Mouse (Mus musculus) brain, adult 2 months (tissue): ENCODE data around the gene Hist2h2aa2.
A peak's percentile ranks its signal among the peaks of the same experiment; 100 is the strongest.
"Not testable (repeated sequence)": the region's sequence is repeated elsewhere in the genome, so short reads cannot be mapped to it uniquely, and the experiment has no call there.

ENCODE experiments used
- DNase-seq: peaks from one replicate; pipeline ENCODE4 v3.0.0; 2011; ENCODE audit warnings: low read depth, low spot score

Gene Hist2h2aa2

DNA sequence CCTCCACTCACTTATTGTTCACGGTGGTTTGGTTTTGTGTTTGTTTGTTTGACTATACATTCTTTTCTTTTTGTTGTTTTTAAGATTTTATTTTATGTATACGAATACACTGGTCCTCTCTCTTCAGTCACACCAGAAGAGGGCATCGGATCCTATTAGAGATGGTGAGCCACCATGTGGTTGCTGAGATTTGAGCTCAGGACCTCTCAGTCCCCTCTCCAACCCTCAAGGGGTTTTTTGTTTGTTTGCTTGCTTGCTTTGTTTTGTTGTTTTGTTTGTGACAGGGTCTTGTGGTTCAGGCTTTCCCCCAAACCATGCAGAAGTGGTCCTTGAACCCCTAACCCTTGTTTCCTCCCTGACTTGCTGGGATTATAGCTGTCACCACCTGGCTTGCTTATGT is 21.5 kb upstream of the Hist2h2aa2 start:
- DNase-seq: peak; percentile 40

DNA sequence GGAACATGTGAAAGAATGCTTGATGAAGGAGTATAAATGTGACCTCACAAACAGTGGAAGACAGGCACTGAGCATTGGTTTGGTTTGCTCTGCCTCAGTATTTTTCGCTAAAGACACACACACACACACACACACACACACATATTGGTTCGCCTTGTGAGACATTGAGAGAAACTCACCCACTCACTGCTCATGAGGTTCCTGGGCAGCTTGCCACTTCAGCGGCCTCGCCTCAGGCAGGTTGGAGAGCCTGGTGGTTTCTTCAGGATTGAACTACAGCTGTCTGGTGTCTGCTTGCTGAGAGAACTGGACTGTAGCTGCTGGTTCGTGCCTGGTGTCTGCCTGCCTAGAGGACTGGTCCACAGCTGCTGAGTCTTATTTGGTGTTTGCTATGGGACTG is 20.1 kb upstream of the Hist2h2aa2 start:
- DNase-seq: peak; percentile 43

DNA sequence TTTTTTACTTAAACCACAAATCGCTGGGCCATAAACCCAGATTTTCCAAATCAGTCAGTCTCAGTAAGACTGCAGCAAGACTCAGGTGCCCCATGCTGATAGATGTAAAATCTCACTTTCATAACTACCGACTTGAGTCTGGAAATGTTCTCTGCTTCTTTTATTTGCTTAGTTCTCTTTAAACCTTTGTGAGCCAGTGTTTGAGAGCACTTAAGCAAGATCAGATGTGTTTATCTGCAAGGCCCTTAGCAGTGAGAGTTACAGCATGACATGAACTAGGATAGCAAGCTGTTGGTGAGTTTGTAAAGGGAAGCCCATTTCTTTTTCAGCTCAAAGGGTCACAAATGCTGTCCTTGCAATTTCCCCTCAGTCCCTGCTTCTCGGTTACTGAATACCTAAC is 17.1 kb upstream of the Hist2h2aa2 start:
- no peak for DNase-seq

DNA sequence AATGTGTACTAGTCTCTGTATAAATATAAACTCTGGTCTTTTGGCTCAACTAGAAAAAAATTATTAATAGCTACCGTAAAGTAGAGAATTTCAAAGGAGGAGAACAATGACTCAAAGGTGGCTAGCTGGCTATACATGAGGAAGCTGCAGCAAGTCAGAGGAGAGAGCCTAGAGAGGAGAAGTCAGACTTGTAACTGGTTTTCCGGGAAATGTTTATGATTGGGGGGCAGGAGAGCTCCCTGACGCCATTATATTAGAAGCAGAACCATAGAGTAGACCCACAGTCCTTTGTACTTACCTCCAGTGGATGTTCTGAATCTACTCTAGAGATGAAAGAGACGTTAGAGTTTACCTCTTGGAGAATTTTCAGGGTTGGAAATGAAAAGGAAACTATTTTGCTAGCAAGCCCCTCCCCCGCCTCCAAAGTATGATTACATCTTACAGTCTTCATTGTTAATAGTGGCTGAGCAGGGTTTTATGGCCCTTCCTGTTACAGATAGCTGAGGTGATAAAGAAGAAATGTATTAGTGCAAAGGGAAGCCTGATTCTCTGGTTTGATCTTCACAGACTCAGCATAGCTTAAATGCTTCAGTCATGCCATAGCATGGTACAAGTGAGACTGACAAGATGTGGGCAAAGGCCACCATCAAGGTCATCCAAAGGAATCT is 16.0 kb upstream of the Hist2h2aa2 start:
- no peak for DNase-seq

DNA sequence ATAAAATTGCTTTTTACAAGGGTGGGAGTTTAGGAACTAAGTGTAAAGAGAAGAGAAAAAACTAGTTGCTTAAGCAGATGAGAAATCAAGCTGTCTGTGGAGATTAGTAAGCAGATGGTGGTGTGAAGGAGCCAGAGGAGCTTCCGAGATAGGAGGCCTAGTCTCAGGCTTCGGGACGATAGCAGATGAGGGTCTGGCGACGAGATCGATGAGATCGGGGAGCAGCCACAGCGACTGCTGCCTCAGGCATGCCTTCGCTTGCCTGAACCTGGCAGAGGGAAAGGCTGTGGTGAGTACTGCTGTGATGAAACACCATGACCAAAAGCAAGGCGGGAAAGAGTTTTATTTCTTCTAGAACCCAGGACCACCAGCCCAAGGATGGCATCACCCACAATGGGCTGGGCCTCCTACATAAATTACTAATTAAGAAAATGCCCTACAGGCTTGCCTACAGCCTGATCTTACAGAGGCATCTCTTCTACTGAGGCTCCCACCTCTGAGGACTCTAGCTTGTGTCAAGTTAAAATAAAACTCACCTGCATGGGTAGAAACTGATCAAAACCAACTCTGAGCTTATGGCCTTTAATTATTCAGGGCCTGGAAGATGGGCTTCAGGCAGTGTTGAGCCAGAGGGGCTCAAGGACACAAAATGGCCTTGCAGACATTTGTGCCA is 14.7 kb upstream of the Hist2h2aa2 start:
- DNase-seq: peak; percentile 58

DNA sequence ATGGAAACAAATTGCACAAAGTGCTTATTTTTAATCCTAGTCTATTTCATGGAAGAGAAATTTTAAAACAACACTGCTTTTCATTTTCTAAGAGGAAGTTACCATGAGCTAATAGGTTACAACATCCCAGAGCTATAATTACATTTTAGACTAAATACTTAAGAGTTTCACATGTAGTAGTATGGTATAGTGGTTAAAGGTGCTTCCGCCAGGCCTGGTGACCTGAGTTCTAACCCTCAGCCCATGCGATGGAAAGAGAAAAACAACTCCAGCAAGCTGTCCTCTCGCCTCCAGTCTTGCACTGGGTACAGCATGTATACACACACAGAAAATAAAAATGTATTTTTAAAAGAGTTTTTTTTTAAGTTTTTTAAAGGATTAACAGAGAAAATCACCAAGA is 11.7 kb upstream of the Hist2h2aa2 start:
- no peak for DNase-seq

DNA sequence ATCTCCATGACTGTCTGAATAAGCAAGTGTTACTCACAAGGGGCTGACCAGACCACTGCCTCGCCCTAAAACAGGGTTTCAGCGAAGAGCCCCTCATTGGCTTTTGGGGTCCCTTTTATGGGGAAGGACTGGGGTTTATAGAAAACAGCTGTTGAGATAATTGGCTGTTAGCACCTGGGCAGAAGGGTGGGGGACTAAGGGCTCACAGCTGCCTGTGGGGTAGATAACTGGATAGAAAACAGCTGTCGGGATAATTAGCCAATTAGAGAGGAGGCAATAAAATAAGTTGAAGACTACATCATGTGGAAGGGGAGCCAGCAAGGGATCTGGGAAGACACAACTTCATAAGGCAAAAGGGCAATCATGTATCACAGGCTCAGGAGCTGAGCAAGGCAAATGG is 10.8 kb upstream of the Hist2h2aa2 start:
- no peak for DNase-seq

DNA sequence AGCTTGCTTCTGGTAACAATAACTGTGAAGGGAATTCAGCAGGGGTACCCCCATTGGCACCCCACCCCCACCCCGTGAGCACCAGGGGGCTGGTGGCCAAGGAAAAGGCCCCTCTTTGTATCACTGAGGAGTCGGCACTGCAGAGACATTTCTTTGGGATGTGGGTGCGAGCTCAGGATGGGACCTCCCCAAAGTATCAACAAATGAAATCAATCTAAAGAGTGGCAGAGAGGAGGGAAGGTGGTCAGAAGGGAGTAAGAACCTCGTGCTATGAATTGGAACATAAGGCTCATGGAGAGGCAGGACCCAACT is 8.9 kb upstream of the Hist2h2aa2 start:
- no peak for DNase-seq

DNA sequence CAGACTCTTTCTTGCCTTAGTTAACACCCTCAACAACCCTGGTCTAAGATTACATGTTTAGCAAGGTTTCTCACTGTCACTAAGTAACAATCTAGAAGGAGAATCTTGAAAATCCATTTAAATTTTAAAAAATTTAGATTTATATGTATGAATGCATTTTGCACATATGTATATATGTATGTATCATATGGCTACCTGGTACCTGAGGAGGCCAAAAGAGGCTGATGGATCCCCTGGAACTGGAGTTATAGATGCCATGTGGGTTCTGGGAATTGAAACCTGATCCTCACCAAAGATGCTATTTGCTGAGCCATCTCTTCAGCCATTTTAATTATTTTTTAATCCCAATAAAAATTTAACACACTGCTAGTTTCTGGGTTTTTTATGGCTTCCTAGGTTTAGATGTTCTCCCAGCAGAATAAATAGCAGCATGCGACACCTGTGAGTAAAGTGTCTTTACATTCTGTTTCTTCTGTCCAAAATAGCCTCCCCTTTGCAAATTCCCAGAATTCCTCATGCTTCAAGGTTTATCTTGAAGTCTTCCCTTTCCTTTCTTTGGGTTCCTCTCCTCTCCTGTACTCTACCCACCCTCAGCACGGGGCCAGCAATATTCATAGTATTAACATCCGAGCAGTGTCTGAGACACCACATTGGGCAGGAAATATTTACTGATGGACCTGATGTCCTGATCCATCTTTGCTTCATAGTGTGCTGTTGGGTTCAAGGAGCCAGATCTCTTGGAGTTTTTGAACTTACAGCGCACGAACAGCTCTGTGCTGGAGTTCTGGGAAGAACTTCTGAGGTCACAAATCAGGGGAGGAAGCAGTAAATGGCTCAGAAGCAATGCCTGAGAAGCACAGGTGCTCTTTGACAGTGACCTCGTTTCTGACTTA is 8.3 kb upstream of the Hist2h2aa2 start:
- no peak for DNase-seq

DNA sequence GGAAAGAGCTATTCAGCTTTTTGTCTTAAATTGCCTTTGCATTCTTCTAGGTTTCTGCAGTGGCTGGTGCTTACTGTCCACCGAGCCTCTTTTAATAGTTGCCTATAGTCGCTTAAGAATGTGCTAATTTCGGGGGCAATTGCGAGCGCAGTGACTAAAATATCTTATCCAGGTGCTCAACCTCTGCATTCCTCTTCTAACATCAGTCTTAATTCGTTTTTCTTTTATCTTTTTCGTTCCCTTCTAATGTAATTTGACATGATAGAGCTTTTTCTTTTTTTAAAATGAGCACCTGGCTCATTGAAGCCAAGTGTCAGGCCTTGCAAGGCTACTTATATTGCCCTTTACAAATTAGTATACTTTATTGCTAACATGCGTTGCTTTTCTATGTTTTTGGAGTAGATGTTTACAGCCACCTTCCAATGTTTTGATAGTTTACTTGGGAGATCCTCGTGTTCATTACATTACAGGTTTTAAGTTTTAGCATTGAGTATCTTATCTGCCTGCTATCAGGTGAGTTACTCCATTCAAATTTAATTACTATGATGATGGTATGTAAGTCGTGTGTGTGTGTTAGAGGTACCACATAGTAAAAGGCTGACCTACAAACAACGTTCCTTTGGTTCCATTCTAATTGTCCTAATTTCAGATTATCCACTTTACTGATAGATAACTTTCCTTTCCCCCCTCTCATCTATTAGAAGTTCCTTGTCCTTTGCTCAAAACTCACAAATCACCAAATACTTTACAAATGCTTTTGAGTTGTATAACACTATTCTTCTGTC is 7.5 kb upstream of the Hist2h2aa2 start:
- no peak for DNase-seq

DNA sequence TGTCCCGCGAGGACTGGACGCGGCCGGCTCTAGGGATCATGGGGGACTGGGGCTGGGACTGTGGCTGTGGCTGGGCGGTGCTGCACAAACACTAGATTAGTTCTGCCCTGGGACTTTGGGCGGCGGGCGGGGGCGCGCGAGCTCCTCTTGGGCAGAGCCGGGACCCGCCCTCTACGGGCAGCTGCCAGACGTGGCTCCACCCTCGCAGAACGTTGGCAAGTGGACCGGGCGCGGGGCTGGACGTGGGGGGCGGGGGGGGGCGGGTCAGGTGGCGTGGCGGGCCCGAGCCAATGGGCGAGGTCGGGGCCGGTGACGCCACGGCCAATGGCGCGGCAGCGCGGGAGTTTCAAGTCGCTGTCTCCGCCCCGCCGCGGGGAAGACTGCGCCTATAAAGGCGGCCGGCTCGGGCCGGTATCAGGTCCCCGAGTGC is 6.4 kb upstream of the Hist2h2aa2 start, which contains the start of gene Hist2h3c1:
TSS of gene Hist2h3c1 (plus strand) at position 259 of the 430 bp plus-strand sequence.
- not testable (repeated sequence) for DNase-seq

DNA sequence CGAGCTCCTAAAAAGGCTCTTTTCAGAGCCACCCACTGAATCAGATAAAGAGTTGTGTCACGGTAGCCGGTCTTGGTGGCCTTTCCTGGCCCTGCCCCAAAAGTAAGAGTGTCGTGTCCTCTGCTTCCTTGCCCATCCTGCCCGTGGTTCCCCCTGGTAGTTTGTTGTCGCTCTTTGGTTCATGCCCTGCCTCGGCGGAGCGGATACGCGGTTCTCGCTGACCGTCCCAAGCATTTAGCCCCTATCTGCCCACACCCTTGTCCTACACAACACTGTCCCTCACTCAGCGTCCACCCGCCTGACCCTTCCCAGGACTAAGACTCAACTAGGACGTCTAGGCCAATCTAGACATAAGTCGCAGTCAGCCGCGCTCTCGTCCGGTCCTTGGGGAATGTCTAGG is 5.9 kb upstream of the Hist2h2aa2 start:
- DNase-seq: not testable (repeated sequence)

DNA sequence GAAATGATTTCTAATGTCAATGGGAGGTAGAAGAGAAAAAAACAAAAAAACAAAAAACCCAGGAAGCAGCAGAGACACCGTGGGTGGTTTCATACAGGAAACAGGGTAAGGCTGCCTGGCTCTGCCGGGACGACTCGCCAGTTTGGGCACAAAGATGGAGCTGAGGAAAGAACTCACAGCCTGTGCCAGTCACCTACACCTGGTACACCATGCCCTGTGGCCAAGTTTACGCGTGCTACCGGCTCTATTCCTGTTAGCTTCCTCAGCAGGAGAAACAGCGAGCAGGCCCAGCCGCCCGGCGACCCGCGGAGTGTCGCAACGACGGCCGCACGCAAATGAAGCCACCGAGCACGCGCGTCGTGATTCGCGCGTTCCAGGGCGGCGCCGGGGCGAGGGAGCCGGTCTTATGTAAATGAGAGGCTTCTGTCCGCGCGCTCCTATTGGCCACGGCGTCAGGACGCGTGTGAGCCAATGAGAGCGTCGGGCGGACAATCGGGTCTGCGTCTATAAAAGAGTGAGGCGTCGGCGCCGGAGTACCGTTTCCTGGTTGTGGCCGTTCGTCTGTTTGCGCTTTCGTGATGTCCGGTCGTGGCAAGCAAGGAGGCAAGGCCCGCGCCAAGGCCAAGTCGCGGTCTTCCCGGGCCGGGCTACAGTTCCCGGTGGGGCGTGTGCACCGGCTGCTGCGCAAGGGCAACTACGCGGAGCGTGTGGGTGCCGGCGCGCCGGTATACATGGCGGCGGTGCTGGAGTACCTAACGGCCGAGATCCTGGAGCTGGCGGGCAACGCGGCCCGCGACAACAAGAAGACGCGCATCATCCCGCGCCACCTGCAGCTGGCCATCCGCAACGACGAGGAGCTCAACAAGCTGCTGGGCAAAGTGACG is 5.2 kb upstream of the Hist2h2aa2 start, which contains the start of gene Hist2h2aa1:
TSS of gene Hist2h2aa1 (plus strand) at position 495 of the 884 bp plus-strand sequence.
- peak; percentile 91 for DNase-seq

DNA sequence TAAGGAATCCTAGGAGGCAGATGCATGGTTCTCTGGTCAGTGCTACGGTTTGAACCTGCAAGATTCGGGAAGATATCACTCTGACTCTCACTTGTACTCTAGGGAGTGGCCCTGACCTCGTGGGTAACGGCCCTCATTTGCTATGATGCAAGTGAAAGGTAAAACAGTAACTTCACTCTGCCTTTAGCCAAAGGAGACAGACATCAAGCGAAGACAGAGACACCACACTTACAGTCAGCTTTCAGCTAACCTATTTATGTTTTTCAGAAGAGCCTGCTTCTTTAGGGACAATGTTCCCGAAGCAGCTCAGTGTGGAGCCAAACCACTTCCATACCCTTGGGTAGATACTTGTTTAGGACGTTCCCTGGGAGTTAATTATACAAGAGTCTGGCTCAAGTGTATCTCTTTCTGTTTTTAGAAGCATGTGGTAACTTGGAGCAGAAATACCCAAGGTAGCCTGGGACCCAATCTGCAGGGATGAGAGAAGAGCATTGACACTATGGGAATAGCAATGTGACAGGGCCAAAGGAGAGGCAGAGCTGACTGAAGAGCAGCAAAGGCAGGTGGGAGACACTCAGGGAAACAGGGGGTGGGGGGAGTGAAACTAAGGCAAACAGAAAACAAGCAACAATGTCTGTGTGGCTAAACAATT is 4.0 kb upstream of the Hist2h2aa2 start:
- DNase-seq: no peak

DNA sequence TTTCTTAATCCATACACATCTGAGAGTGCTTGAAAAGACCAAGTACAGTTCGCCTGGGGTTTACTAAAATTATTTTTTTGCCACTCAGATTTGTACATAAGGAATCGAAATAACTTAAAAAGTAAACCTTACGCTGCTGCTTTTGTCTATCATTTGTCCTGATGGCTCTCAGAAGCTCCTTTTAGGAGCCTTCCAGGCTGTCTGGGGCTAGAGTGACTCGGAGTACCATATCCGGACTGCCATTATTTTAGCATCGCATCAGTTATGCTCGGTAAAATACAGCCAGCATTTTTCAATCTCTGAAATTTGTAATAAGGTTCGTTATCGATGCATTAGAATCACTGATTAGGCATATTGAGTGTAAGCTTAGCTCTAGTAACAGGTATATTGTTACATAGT is 722 bp upstream of the Hist2h2aa2 start:
- no peak for DNase-seq

DNA sequence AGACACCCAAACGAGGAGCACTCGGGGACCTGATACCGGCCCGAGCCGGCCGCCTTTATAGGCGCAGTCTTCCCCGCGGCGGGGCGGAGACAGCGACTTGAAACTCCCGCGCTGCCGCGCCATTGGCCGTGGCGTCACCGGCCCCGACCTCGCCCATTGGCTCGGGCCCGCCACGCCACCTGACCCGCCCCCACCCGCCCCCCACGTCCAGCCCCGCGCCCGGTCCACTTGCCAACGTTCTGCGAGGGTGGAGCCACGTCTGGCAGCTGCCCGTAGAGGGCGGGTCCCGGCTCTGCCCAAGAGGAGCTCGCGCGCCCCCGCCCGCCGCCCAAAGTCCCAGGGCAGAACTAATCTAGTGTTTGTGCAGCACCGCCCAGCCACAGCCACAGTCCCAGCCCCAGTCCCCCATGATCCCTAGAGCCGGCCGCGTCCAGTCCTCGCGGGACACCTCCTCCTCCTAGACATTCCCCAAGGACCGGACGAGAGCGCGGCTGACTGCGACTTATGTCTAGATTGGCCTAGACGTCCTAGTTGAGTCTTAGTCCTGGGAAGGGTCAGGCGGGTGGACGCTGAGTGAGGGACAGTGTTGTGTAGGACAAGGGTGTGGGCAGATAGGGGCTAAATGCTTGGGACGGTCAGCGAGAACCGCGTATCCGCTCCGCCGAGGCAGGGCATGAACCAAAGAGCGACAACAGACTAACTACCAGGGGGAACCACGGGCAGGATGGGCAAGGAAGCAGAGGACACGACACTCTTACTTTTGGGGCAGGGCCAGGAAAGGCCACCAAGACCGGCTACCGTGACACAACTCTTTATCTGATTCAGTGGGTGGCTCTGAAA is 902 bp downstream of the Hist2h2aa2 start, which contains the start of gene Hist2h3c2:
TSS of gene Hist2h3c2 (minus strand) at position 174 of the 840 bp plus-strand sequence.
- not testable (repeated sequence) for DNase-seq

DNA sequence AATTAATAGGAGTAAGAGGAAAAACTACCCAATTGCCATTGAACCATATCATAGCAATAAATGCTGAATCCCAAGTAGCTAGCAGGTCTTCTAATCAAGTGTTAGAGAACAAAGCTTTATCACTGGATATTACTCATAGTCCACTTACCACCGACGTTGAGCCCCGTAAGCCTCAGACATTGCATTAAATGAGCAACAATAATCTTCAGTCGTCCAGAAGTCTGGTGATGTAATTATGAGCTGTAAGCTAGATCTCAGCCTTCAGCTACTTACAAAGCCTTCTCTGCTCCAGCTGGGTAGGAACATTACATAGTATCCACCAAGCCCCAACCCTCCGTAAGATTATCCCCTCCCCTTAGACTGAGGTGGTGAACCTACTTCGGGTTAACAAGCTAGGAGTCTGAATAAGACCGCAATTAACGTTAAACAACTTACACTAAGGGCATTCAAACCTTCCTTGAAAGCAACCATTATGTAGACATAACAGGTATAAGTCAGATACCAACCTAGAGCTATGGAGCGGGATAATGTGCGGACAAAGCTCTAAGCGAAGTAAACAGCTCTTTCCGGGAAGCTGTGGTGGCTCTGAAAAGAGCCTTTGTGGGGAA is 2.1 kb downstream of the Hist2h2aa2 start:
- no peak for DNase-seq

DNA sequence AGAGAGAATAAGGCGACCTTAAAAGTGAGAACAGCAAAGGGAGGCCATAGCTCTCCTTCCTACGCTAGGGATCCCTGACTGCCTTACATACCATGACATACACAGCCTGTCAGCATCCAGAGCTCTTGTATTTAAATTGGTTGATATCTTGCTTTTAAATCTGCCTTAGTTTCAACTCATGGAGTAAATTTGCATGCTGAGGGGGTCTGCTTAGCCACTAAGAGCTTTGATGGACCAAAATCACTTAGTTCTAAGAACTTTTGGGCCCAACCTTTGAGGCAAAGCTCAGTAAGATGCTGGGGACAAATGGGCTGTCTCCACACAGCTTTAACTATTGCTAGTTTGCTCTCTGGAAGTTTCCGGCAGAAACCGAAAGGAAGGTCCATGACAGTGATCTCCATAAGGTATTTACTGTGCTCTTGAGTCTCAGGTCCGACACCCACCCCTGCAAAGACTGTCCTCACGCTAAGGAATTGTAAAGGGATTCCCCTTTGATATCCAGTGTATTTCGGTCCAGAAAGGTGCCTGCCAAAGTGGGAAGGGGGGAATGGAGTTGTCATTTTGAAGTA is 2.7 kb downstream of the Hist2h2aa2 start:
- DNase-seq: no peak
